1 mouse cellular context compared by ENCODE assay signal in the genomic region with DNA sequence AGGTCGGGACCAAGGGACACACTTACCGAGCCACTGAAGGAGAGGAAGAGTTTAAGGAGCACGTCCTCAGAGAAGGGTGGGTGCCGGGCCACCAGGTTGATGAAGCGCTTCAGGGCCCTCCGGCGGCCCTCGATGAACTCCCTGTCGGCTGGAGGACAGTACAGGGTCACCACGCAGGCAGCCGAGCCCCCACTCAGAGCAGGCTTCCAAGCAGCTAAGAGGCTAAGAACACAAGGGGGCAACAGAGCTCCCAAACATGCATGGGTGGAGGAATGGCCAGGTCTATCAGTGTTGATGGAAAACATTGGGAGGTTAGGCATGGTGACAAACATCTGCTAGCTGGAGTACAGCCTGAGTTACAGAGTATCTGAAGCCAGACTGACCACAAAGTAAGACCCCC.
TF ChIP-seq lines count a peak whose summit lies in the region.

No protein-coding gene starts in this region.

TF ChIP-seq in CH12.LX, 34 proteins besides CTCF, POLR2A, EP300 and RAD21:
- no peak for TF ChIP-seq SMC3 (IDR thresholded peaks at IDR 0.05; ENCODE audit: low read depth, low read length)
- TF ChIP-seq MAFK (IDR thresholded peaks at IDR 0.05; ENCODE audit: insufficient replicate concordance, low read length): no peak
- TF ChIP-seq GABPA (IDR thresholded peaks at IDR 0.05; ENCODE audit: insufficient replicate concordance, low read depth, low read length): no peak
- no peak for TF ChIP-seq ZC3H11A (IDR thresholded peaks at IDR 0.05; ENCODE audit: low read depth, low read length)
- no peak for TF ChIP-seq JUND (conservative IDR thresholded peaks at IDR 0.05; ENCODE audit: low read depth, low read length)
- no peak for TF ChIP-seq NRF1 (IDR thresholded peaks at IDR 0.05; ENCODE audit: low read depth, low read length)
- no peak for TF ChIP-seq MAZ (IDR thresholded peaks at IDR 0.05; ENCODE audit: low read depth, low read length)
- no peak for TF ChIP-seq PAX5 (IDR thresholded peaks at IDR 0.05; ENCODE audit: low read length)
- no peak for TF ChIP-seq USF1 (IDR thresholded peaks at IDR 0.05; ENCODE audit: low read depth, low read length)
